Mouse (Mus musculus): ENCODE data around the gene Edf1.

- no peak for TF ChIP-seq EP300 (IDR thresholded peaks at IDR 0.05; ENCODE audit: insufficient read depth, low read depth, low read length)
- TF ChIP-seq CTCF (IDR thresholded peaks at IDR 0.05) = no peak
- no peak for TF ChIP-seq POLR2A (IDR thresholded peaks at IDR 0.05; ENCODE audit: insufficient read depth, low read depth, low read length)
Measured at GRCm38 (mm10) chr2:25571221-25571620, 13.6 kb downstream of the Edf1 start.
